Mouse (Mus musculus): ENCODE measurements around the gene Rubcnl.

- no peak for TF ChIP-seq TAL1 (conservative IDR thresholded peaks at IDR 0.05; ENCODE audit: low read depth, low read length)
- TF ChIP-seq POLR2AphosphoS5 (IDR thresholded peaks at IDR 0.05; ENCODE audit: insufficient replicate concordance, low read depth, low read length), result no peak
- no peak for TF ChIP-seq CTCF (IDR thresholded peaks at IDR 0.05; ENCODE audit: low read depth, low read length)
Observed at GRCm38 (mm10) chr14:75054455-75055343, 38.9 kb downstream of the Rubcnl start.
